Mouse (Mus musculus) gastrocnemius, postnatal 14 days (tissue): ENCODE measurements at regions not wholly inside any gene's neighbourhood (a gene's known extent, or its start where the extent isn't known, plus 50 kb on each side); places are given as distances from the start of the nearest gene placed in this dataset.

Experiments
- DNase-seq: peaks from one replicate; pipeline ENCODE4 v3.0.0; 2021; ENCODE audit warnings: mixed read lengths
- intact Hi-C: fragments of 180-260 bp; cut with DNase I; formaldehyde crosslinking; loops from one replicate; pipeline ENCODE4 v1.15.1; 2025; ENCODE audit warnings: low total_unique reads

GRCm38 (mm10) chr17:50426146-50426545, 83.1 kb upstream of the Plcl2 start:
- intact Hi-C loops = no loop called here
- DNase-seq = no peak

GRCm38 (mm10) chr17:50427331-50428003, 81.7 kb upstream of the Plcl2 start:
- no peak for DNase-seq
- intact Hi-C loops = no loop called here

DNA sequence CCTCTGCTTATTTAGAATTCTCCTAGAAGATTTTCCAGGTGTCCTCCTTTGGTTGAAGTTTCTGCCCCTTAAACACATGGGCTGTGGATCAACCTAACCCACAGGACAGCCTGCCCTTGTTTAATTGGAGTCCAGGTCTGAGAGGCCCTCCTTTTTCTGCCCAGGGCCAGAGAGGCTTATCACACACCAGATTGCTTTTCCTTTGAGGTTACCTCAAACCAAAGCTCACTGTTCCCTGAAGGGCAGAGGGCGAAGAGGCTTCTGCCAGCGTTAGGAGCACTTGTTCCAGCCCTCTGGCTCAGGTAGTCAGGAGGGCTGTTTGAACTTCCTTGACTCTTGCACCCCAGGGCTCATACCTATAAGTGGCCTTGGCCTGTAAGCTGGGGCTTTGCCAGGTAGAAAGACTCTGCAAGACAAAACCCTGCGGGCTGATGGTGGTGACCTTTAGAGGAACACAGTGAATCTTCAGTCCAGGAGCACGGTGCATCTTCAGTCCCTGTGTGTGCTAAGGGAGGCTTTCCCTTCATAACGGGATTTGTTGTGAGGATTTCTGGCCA, 81.1 kb upstream of the Plcl2 start:
- intact Hi-C loops = no loop called here
- no peak for DNase-seq

DNA sequence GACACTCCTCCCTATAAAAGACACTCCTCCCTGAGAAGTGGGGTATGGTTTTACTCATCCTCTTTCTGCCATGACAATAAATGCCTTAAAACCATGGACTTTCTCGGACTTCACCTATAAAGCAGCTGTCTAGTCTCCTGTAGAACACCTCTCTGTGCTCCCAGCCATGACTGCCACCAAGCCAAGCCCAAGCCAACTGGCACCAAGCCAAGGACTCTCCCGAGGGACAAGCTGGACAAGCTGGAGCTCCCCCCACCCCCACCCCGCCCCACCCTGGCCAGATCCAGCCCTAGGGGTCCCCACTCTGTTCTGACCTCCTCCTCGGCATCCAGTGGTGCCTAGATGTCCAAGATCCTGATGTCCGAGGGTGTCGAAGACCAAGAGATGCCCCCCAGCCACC, 76.6 kb upstream of the Plcl2 start:
- intact Hi-C loops = no loop called here
- no peak for DNase-seq

GRCm38 (mm10) chr17:50438960-50439359, 70.2 kb upstream of the Plcl2 start:
- DNase-seq = no peak
- intact Hi-C loops = no loop called here

DNA sequence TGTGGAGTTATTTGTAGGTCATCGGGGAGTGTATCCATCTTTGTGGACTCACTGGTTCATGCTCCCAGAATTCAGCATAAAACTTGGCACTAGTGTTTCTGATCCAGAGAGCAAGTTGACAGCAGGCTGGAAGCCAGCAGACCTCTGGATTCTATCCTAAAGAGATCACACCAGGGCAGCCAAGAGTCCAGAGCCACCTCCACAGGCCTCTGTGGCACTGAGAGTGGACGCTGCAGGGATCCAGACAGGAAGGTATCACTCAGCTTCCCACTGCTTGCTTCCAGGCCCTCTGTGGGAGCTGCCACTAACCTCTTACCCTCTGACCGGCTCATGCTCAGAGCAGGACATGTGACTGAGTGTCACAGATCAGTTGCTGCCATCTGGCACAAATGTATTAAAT, 69.8 kb upstream of the Plcl2 start:
- intact Hi-C loops = no loop called here
- no peak for DNase-seq

- intact Hi-C loops = no loop called here
- no peak for DNase-seq
Observed at GRCm38 (mm10) chr17:50442062-50442461, 67.1 kb upstream of the Plcl2 start.

DNA sequence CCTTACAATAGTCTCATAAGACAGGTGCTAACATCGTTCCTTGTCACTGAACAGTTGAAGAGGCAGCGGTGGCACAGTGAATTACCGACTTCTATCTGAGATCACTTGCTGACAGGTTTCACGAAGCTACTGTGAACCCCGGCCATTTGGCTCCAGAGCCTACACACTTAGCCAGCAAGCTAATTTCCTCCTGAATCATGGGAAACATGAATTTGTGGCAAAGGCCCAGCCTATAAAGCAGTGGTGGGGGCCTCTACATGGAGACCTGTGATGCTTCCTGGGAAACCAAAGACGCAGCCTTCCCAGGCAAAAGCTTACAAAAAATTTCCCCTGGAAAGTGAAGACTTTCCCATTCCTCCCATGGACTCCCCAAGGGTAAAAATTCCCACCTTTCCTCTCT, 66.3 kb upstream of the Plcl2 start:
- DNase-seq = no peak
- intact Hi-C loops = no loop called here

GRCm38 (mm10) chr17:50443376-50444022, 65.7 kb upstream of the Plcl2 start:
- no peak for DNase-seq
- intact Hi-C loops = no loop called here

- no peak for DNase-seq
- intact Hi-C loops = no loop called here
Observed at GRCm38 (mm10) chr17:50444023-50444389, 65.2 kb upstream of the Plcl2 start.

DNA sequence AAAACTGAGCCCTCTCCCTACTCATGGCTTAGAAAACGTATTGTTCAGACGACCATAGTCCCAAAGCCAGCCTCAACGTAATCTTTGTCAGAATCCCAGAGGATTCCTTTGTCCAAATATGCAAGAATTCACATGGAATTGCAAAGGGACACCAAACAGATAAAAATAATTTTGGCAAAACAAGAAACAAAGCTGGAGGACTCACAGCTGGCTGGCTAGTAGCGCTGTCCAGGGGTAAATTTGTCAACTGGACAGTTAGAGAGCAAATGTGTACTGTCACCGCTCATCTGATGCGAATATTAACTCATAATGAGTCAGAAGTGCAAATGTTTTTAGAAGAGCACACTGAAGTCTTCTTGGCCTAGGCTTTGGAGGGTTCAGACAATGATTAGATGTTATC, 60.5 kb upstream of the Plcl2 start:
- intact Hi-C loops = no loop called here
- DNase-seq = no peak

DNA sequence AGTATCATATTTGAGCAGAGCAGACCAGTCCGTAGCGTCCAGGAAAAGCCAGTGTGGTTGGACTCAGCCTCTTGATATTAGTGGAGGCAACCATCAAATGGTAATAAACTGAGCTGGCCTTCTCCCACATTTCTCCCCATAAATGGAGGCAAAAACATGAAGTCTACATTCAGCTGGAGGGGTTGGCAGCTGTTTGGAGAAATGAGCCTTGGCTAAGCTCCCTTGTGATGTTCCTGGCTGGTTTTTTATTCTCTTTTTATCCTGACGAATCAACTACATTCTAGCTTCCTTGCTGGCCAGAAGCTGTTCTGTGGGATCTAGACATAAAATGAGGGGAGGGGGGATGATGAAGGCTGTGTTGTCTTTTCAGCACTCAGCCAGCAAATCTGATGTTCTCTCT, 57.6 kb upstream of the Plcl2 start:
- intact Hi-C loops = no loop called here
- DNase-seq = no peak

- DNase-seq = no peak
- intact Hi-C loops = no loop called here
Observed at GRCm38 (mm10) chr17:50453524-50453923, 55.7 kb upstream of the Plcl2 start.

DNA sequence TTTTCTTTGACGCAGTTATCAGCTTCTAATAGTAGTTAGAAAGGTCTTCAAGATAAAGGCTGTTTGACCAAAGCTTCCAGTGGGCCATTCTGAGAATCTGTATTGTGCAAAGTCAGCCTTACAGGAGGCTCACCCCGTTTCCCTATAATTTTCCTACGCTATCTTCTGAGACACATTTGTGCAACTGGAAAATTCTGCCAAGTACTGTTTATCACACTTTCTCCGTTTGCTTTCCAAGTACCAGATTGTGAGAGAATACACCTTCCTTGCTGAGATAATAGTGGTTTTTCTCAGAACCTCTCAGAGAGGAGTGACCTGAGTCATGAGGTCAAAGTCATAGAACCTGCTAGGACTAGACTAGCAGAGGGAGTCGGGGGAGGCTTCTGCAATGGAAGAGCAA, 55.2 kb upstream of the Plcl2 start:
- intact Hi-C loops = no loop called here
- DNase-seq = no peak

GRCm38 (mm10) chr17:50454917-50455316, 54.3 kb upstream of the Plcl2 start:
- no peak for DNase-seq
- intact Hi-C loops = no loop called here

DNA sequence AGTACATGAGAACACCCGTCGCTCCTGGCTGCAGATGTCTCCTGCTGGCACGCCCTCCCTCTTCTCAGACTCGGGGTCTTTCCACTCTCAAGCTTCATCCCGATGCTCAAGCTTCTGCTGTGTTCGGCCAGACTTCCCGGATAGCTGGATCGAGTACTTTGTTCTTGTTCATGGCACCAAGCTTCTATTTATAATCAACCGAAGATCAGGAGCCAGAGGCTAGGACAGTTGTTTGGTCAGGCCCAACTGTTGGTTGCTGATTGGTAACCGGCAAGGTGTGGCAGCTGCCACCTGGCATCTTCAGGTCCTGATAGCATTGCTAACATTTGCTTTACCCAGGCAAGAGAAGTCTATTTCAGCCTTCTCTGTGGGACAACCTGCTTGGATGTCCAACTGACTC, 53.5 kb upstream of the Plcl2 start:
- DNase-seq = no peak
- intact Hi-C loops = no loop called here

DNA sequence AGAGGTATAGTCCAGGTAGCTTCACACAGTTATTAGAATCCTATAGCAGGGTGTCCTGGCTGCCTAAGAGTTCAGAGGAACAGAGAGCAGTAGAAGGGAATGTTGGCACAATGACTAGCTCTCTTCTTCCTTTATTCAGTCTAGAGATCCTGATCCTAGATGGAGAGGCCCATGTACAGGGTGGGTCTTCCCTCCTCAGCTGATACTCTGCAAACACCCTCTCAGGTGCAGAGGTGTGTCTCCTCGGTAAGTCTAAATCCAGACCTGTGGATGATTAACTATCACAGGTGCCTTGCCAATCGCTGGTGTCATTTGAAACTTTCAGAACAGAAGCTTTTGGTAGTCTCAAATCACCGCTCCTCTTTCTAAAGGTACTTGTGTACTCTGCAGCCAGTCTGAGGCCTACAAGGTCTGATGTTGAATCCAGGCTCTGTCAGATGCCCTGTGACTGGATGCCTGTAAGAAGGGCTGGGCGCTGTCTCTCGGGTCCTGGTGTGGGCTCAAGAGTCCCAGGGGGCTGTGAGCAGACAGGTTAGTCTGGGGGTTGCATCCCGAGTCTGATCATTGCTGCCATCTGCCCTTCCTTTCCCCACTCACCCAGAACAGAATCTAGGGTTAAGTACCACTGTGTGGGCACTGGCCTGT, 52.0 kb upstream of the Plcl2 start:
- intact Hi-C loops = no loop called here

DNA sequence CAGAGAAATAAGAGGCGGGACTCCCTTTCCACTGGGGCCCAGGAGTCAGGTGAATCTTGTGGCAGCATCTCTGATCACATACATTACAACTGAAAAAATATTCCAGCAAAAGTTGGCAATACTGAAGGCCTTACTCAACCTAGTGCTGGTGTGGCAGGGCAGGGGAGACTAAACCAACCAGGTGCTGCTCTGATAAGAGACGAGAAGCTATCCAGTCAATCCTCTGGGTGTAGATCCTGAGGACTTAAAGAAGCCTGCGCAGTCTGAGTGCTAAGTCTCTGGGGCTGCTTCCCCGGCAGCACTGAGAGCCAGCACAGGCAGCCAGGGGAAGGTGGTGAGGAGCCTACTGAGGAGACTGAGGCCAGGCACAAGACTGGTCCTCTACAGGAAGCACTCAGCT, 51.0 kb upstream of the Plcl2 start:
- intact Hi-C loops = no loop called here
- DNase-seq = no peak

More for the DNA sequence above, 52.0 kb upstream of the Plcl2 start:
- DNase-seq = no peak
